Mouse (Mus musculus) MEL (cell line): ENCODE results near the gene Tmem234. TPM values are rescaled to one million over a fixed set of nuclear protein-coding genes. Genes with fewer than 3 reads are reported as not detected.

Source experiments
- DNase-seq: peaks from one replicate; pipeline ENCODE4 v3.0.0; 2011; ENCODE audit warnings: low read depth, low spot score
- H3K27ac ChIP-seq: 2 replicates; pipeline ENCODE4 v1.5.1; 2012; ENCODE audit warnings: low read depth, mild to moderate bottlenecking, control low read depth, low read length, moderate library complexity; ENCODE audit not compliant: control insufficient read depth
- H3K27me3 ChIP-seq, 2 experiments: fragments of 150-350 bp in 1 of 2; sonication (generic) in 1 of 2; 2 replicates each; pipeline ENCODE4 v1.6.1; 2012; ENCODE audit warnings: low read length in 2 of 2, mild to moderate bottlenecking in 2 of 2, improper control_type of control experiment in 1 of 2, moderate library complexity in 1 of 2; ENCODE audit not compliant: insufficient read depth in 2 of 2, control insufficient read depth in 1 of 2
- H3K36me3 ChIP-seq, 2 experiments: 2 replicates each; pipeline ENCODE4 v1.6.1; 2012 to 2014; ENCODE audit warnings: low read length in 2 of 2, improper control_type of control experiment in 1 of 2, inconsistent platforms in 1 of 2, mild to moderate bottlenecking in 1 of 2; ENCODE audit not compliant: insufficient read depth in 2 of 2, control insufficient read depth in 1 of 2
- H3K4me1 ChIP-seq, 2 experiments: fragments of 150-350 bp in 1 of 2; sonication (generic) in 1 of 2; 2 replicates each; pipeline ENCODE4 v1.6.1; 2012; ENCODE audit warnings: low read length in 2 of 2, improper control_type of control experiment in 1 of 2, mild to moderate bottlenecking in 1 of 2; ENCODE audit not compliant: insufficient read depth in 2 of 2, control insufficient read depth in 1 of 2
- H3K4me3 ChIP-seq, 2 experiments: fragments of 150-350 bp in 1 of 2; sonication (generic) in 1 of 2; 2 replicates each; pipeline ENCODE4 v1.5.1; 2012; ENCODE audit warnings: low read depth in 2 of 2, low read length in 2 of 2, mild to moderate bottlenecking in 2 of 2, moderate library complexity in 2 of 2, control low read depth in 1 of 2, improper control_type of control experiment in 1 of 2; ENCODE audit not compliant: control insufficient read depth in 1 of 2, insufficient read depth in 1 of 2
- H3K79me2 ChIP-seq: 2 replicates; pipeline ENCODE4 v1.6.1; 2012; ENCODE audit warnings: mild to moderate bottlenecking, low read length, moderate library complexity; ENCODE audit not compliant: control insufficient read depth, poor library complexity, insufficient read depth
- H3K9ac ChIP-seq: 2 replicates; pipeline ENCODE4 v1.6.1; 2012; ENCODE audit warnings: low read depth, mild to moderate bottlenecking, control low read depth, low read length, moderate library complexity; ENCODE audit not compliant: control insufficient read depth, poor library complexity, severe bottlenecking
- H3K9me3 ChIP-seq: fragments of 150-350 bp; sonication (generic); replicated peaks from 2 replicates; pipeline ENCODE4 v1.6.1; 2012; ENCODE audit warnings: mild to moderate bottlenecking, low read length, improper control_type of control experiment, moderate library complexity; ENCODE audit not compliant: insufficient read depth
- BHLHE40 ChIP-seq: IDR thresholded peaks from 2 replicates; pipeline ENCODE4 v1.6.1; 2012; ENCODE audit warnings: low read depth, mild to moderate bottlenecking, inconsistent platforms, low read length, improper control_type of control experiment, borderline replicate concordance
- CHD1 ChIP-seq: IDR thresholded peaks from 2 replicates; pipeline ENCODE4 v1.6.1; 2012; ENCODE audit warnings: low read depth, mild to moderate bottlenecking, inconsistent platforms, low read length, improper control_type of control experiment
- CHD2 ChIP-seq: IDR thresholded peaks from 2 replicates; pipeline ENCODE4 v1.6.1; 2011; ENCODE audit warnings: low read length, improper control_type of control experiment
- E2F4 ChIP-seq: IDR thresholded peaks from 2 replicates; pipeline ENCODE4 v1.6.1; 2011; ENCODE audit warnings: low read depth, low read length, improper control_type of control experiment, borderline replicate concordance
- EP300 ChIP-seq, 2 experiments: IDR thresholded peaks; 2 replicates each; pipeline ENCODE4 v1.6.1; 2011; ENCODE audit warnings: improper control_type of control experiment in 2 of 2, low read length in 2 of 2, low read depth in 1 of 2, mild to moderate bottlenecking in 1 of 2
- ETS1 ChIP-seq: IDR thresholded peaks from 2 replicates; pipeline ENCODE4 v1.6.1; 2012; ENCODE audit warnings: low read depth, mild to moderate bottlenecking, inconsistent platforms, low read length, improper control_type of control experiment, moderate library complexity
- GABPA ChIP-seq: IDR thresholded peaks from 2 replicates; pipeline ENCODE4 v1.6.1; 2012; ENCODE audit warnings: low read depth, mild to moderate bottlenecking, inconsistent platforms, low read length, improper control_type of control experiment, moderate library complexity
- GATA1 ChIP-seq: IDR thresholded peaks from 2 replicates; pipeline ENCODE4 v1.6.1; 2011; ENCODE audit warnings: low read depth, low read length, improper control_type of control experiment
- HCFC1 ChIP-seq: IDR thresholded peaks from 2 replicates; pipeline ENCODE4 v1.6.1; 2012; ENCODE audit warnings: low read depth, mild to moderate bottlenecking, inconsistent platforms, low read length, improper control_type of control experiment, moderate library complexity
- KAT2A ChIP-seq: conservative IDR thresholded peaks from 2 replicates; pipeline ENCODE4 v1.6.1; 2012; ENCODE audit warnings: low read depth, low read length, improper control_type of control experiment, inconsistent platforms
- MAFK ChIP-seq: IDR thresholded peaks from 2 replicates; pipeline ENCODE4 v1.6.1; 2011; ENCODE audit warnings: low read depth, mild to moderate bottlenecking, low read length, improper control_type of control experiment, borderline replicate concordance
- MAX ChIP-seq: IDR thresholded peaks from 2 replicates; pipeline ENCODE4 v1.6.1; 2011; ENCODE audit warnings: low read length, improper control_type of control experiment
- MAZ ChIP-seq: IDR thresholded peaks from 2 replicates; pipeline ENCODE4 v1.6.1; 2012; ENCODE audit warnings: low read depth, mild to moderate bottlenecking, inconsistent platforms, low read length, improper control_type of control experiment
- MXI1 ChIP-seq: IDR thresholded peaks from 2 replicates; pipeline ENCODE4 v1.6.1; 2011; ENCODE audit warnings: mild to moderate bottlenecking, low read depth, low read length, improper control_type of control experiment
- MYB ChIP-seq: IDR thresholded peaks from 2 replicates; pipeline ENCODE4 v1.6.1; 2011; ENCODE audit warnings: mild to moderate bottlenecking, low read depth, low read length, improper control_type of control experiment
- MYC ChIP-seq: IDR thresholded peaks from 2 replicates; pipeline ENCODE4 v1.6.1; 2011; ENCODE audit warnings: low read depth, mild to moderate bottlenecking, low read length, improper control_type of control experiment, moderate library complexity
- NELFE ChIP-seq: IDR thresholded peaks from 2 replicates; pipeline ENCODE4 v1.6.1; 2011; ENCODE audit warnings: low read depth, low read length, improper control_type of control experiment
- NRF1 ChIP-seq: IDR thresholded peaks from 2 replicates; pipeline ENCODE4 v1.6.1; 2014; ENCODE audit warnings: low read depth, mild to moderate bottlenecking, inconsistent platforms, low read length, improper control_type of control experiment, moderate library complexity; ENCODE audit not compliant: poor library complexity, insufficient read depth, severe bottlenecking
- POLR2A ChIP-seq, 2 experiments: IDR thresholded peaks; 2 replicates each; pipeline ENCODE4 v1.6.1; 2011 to 2012; ENCODE audit warnings: low read length in 2 of 2, mild to moderate bottlenecking in 2 of 2, control low read depth in 1 of 2, improper control_type of control experiment in 1 of 2, low read depth in 1 of 2, moderate library complexity in 1 of 2; ENCODE audit not compliant: control insufficient read depth in 1 of 2, insufficient read depth in 1 of 2, poor library complexity in 1 of 2
- RAD21 ChIP-seq: IDR thresholded peaks from 2 replicates; pipeline ENCODE4 v1.6.1; 2011; ENCODE audit warnings: mild to moderate bottlenecking, low read depth, low read length, improper control_type of control experiment
- RCOR1 ChIP-seq: IDR thresholded peaks from 2 replicates; pipeline ENCODE4 v1.6.1; 2012; ENCODE audit warnings: low read depth, mild to moderate bottlenecking, inconsistent platforms, low read length, improper control_type of control experiment
- SIN3A ChIP-seq: IDR thresholded peaks from 2 replicates; pipeline ENCODE4 v1.6.1; 2012; ENCODE audit warnings: low read length, improper control_type of control experiment, inconsistent platforms
- SMC3 ChIP-seq: IDR thresholded peaks from 2 replicates; pipeline ENCODE4 v1.6.1; 2011; ENCODE audit warnings: low read depth, low read length, improper control_type of control experiment
- TAL1 ChIP-seq: IDR thresholded peaks from 2 replicates; pipeline ENCODE4 v1.6.1; 2012; ENCODE audit warnings: mild to moderate bottlenecking, inconsistent platforms, low read length, moderate library complexity, mixed read lengths
- TBP ChIP-seq: IDR thresholded peaks from 2 replicates; pipeline ENCODE4 v1.8.0; 2011; ENCODE audit warnings: low read depth, low read length, improper control_type of control experiment
- TCF12 ChIP-seq: IDR thresholded peaks from 2 replicates; pipeline ENCODE4 v1.6.1; 2014; ENCODE audit warnings: low read depth, mild to moderate bottlenecking, inconsistent platforms, low read length, improper control_type of control experiment, moderate library complexity
- UBTF ChIP-seq: IDR thresholded peaks from 2 replicates; pipeline ENCODE4 v1.6.1; 2012; ENCODE audit warnings: low read depth, mild to moderate bottlenecking, inconsistent platforms, low read length, improper control_type of control experiment, moderate library complexity, borderline replicate concordance; ENCODE audit not compliant: insufficient read depth
- USF1 ChIP-seq: IDR thresholded peaks from 2 replicates; pipeline ENCODE4 v1.6.1; 2014; ENCODE audit warnings: low read depth, mild to moderate bottlenecking, inconsistent platforms, low read length, improper control_type of control experiment, moderate library complexity
- USF2 ChIP-seq, 2 experiments: IDR thresholded peaks; 2 replicates each; pipeline ENCODE4 v1.6.1; 2011 to 2012; ENCODE audit warnings: improper control_type of control experiment in 2 of 2, low read length in 2 of 2, borderline replicate concordance in 1 of 2, inconsistent platforms in 1 of 2, low read depth in 1 of 2, mild to moderate bottlenecking in 1 of 2; ENCODE audit not compliant: insufficient read depth in 1 of 2
- ZC3H11A ChIP-seq: IDR thresholded peaks from 2 replicates; pipeline ENCODE4 v1.6.1; 2012; ENCODE audit warnings: low read depth, mild to moderate bottlenecking, inconsistent platforms, low read length, improper control_type of control experiment
- ZKSCAN1 ChIP-seq: IDR thresholded peaks from 2 replicates; pipeline ENCODE4 v1.6.1; 2012; ENCODE audit warnings: low read depth, mild to moderate bottlenecking, inconsistent platforms, low read length, improper control_type of control experiment, moderate library complexity
- ZNF384 ChIP-seq: IDR thresholded peaks from 2 replicates; pipeline ENCODE4 v1.6.1; 2012; ENCODE audit warnings: low read depth, mild to moderate bottlenecking, inconsistent platforms, low read length, improper control_type of control experiment
- polyA plus RNA-seq, 2 experiments: library from polyadenylated mRNA; stranded (reverse) in 1 of 2; unstranded in 1 of 2; fragments of >175 nt in 1 of 2; fragments of >200 nt in 1 of 2; gene quantifications; 2 replicates each; pipeline versions ENCODE4 v1.2.1 to v1.2.4; 2012; ENCODE audit warnings: low replicate concordance in 2 of 2, low read depth in 1 of 2; ENCODE audit not compliant: insufficient read length in 2 of 2, insufficient read depth in 1 of 2, missing spikeins in 1 of 2
- total RNA-seq: library from RNA; depleted of rRNA; stranded (reverse); fragments of 300-350 nt; gene quantifications from 2 replicates; pipeline ENCODE4 v1.2.3, GENCODE M21; 2012

The Tmem234 gene
- total and polyA plus RNA-seq, 3 experiments, result 148 to 220 TPM; not detected in 1

GRCm38 (mm10) chr4:129671491-129672082 is 71.1 kb downstream of the Tmem234 start (continued):
- TF ChIP-seq E2F4 (no peak), HCFC1 (0 out of 2 replicates have a peak, but pooled peaks have one; percentile 19)

- no peaks in the 10 kb centered on the region for H3K27me3 ChIP-seq
- peak; percentile 94 for DNase-seq
- peaks cover 22% of the 10 kb centered on the region for H3K79me2 ChIP-seq
- peak within 1 kb of the TSS; percentile 95 for H3K9ac ChIP-seq
- peaks cover 8 to 11% of the 10 kb centered on the region in 2 experiments for H3K4me1 ChIP-seq
- no peaks in the 10 kb centered on the region for H3K9me3 ChIP-seq
- peak within 1 kb of the TSS; percentile 77 to 98 for H3K4me3 ChIP-seq
- H3K36me3 ChIP-seq, result peaks cover 0 to 9% of the 10 kb centered on the region in 2 experiments; a peak in 2 of 4 replicates
- peak within 1 kb of the TSS; percentile 67 for H3K27ac ChIP-seq
- TF ChIP-seq SIN3A (peak; percentile 76), ETS1 (peak; percentile 31; the same call in 1 of the 2 replicates), POLR2A (IDR thresholded peaks at IDR 0.05; ENCODE audit: control insufficient read depth in 1 of 2, insufficient read depth in 1 of 2, low read depth in 1 of 2, low read length in 2 of 2, poor library complexity in 1 of 2) (peak; percentile 40 to 74; a peak in 2 of 4 replicates), ZKSCAN1 (no peak), MAX (peak; percentile 16; the same call in 1 of the 2 replicates), CHD2 (no peak), KAT2A (no peak; the same call in 1 of the 2 replicates), TAL1 (no peak), RAD21 (no peak), GABPA (no peak), HCFC1 (peak; percentile 90), USF2 (IDR thresholded peaks at IDR 0.05; ENCODE audit: borderline replicate concordance in 1 of 2, insufficient read depth in 1 of 2, low read depth in 1 of 2, low read length in 2 of 2) (no peak), GATA1 (no peak), E2F4 (no peak), NRF1 (peak; percentile 31; the same call in 1 of the 2 replicates), EP300 (IDR thresholded peaks at IDR 0.05; ENCODE audit: low read depth in 1 of 2, low read length in 2 of 2) (no peak), USF1 (no peak), RCOR1 (peak; percentile 38; the same call in 1 of the 2 replicates), NELFE (peak; percentile 74), MAFK (no peak), TBP (peak; percentile 31; the same call in 1 of the 2 replicates), UBTF (peak; percentile 78; the same call in 1 of the 2 replicates), SMC3 (no peak), MYC (no peak), TCF12 (no peak), CHD1 (no peak), MXI1 (no peak; the same call in 1 of the 2 replicates), MAZ (peak; percentile 73), ZNF384 (no peak), ZC3H11A (no peak), BHLHE40 (no peak), MYB (no peak)
These were observed 71.8 kb downstream of the Tmem234 start, which contains the start of gene Kpna6 for GRCm38 (mm10) chr4:129672083-129672877. TSS of gene Kpna6 (minus strand) at chr4:129672767.
